Mouse (Mus musculus): ENCODE data around the gene Dnase1l3. TPM values are rescaled to one million over a fixed set of nuclear protein-coding genes. Genes with fewer than 3 reads are reported as not detected.

Gene Dnase1l3
- polyA plus RNA-seq, 1 experiment from 2014 or later = 0.99 TPM

DNA sequence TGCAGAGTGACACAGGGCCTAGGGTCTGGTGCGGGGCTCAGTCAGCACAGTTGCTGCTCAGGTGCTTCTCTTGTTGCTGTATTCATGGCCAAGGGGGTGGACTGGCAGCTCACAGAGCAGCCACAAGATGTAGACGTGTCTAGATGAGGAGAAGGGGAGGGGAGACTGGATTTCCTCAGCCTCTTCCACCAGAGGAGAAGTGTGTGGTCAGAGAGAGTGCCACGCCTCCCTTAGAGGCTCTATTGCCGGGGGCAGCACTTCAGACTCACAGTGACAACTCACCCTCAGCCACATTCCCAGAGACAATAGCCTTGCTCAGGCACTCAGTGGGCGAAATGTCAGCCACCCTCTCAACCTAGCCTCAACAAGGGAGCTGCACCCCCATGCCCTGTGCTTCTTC lies 49.1 kb downstream of the Dnase1l3 start:
- 67% methylated on average over 5 of the region's 5 CpGs for WGBS
- H3K27me3 ChIP-seq (replicated peaks) = no peaks in the 10 kb centered on the region
- no peaks in the 10 kb centered on the region for H3K9me3 ChIP-seq
- H3K4me3 ChIP-seq (replicated peaks) = no peak overlapping the region
- H3K36me3 ChIP-seq = peaks cover 32% of the 10 kb centered on the region
- no peak overlapping the region for H3K27ac ChIP-seq
- no peak overlapping the region for H3K9ac ChIP-seq
- H3K4me2 ChIP-seq = no peak overlapping the region
- no peak for ATAC-seq (ENCODE audit: insufficient read depth, low FRiP score, low read depth)
- peaks cover 11% of the 10 kb centered on the region; the same call in 1 of the 2 replicates for H3K4me1 ChIP-seq

DNA sequence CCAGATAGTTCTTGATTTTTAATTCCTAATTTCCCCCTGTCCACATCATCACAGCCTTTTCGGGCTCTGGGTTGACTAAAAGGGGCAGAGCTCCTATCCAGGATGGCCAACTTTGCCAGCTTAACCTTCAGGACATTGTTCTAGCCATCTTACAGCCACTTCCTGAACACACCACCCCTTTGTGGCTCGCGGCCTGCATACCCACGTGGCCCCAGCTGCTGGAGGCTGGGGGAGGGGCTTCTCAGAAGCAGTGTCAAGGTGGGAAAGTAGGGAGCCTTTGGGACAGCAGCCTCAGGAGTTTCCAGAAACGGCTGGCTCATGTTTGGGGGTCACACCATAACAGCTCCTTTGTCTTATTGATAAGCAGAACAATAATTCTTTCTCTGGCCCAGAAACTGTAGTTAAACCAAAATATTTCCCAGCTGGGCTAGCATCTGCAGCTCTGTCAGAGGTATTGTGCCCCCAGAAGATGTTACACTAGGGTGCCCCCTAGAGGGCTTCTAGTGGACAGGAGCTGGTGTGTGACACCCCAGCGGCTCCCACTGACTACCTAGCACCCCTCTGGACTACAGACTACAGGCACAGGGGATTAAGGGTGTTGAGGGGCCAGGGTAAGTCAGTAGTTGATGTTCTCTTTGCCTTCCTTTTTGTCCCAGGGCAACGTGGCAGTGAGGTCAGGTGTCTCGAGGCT lies 49.9 kb downstream of the Dnase1l3 start:
- no peak overlapping the region for H3K4me3 ChIP-seq (replicated peaks)
- no peak overlapping the region for H3K9ac ChIP-seq
- ATAC-seq (ENCODE audit: insufficient read depth, low FRiP score, low read depth) = no peak
- no peaks in the 10 kb centered on the region for H3K27me3 ChIP-seq (replicated peaks)
- 49% methylated on average over 8 of the region's 8 CpGs for WGBS
- H3K4me1 ChIP-seq = peaks cover 11% of the 10 kb centered on the region; the same call in 1 of the 2 replicates
- H3K9me3 ChIP-seq = no peaks in the 10 kb centered on the region
- H3K36me3 ChIP-seq = peaks cover 34% of the 10 kb centered on the region
- no peak overlapping the region for H3K4me2 ChIP-seq
- H3K27ac ChIP-seq = no peak overlapping the region

DNA sequence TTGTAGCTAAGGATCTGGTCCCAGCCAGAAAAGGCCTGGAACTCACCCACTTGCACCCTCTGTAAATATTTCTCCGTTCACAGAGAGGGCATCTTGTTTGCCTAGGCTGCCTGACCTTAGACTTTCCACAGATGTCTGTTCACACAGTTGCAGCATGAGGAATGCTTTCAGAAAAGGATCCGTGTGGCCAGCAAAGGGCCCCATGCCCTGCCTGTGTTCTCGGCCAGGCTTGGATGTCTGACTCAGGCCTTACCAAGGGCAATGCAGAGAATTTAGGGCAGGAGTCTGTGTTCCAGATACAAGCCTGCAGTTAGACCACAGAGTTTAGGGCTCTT lies 50.6 kb downstream of the Dnase1l3 start:
- Histone ChIP-seq H3K36me3 (peaks cover 30% of the 10 kb centered on the region), H3K27ac (peak overlapping the region; percentile 70; the same call in 1 of the 2 replicates), H3K4me2 (no peak overlapping the region), H3K9ac (no peak overlapping the region), H3K4me3 (replicated peaks) (no peak overlapping the region), H3K9me3 (no peaks in the 10 kb centered on the region), H3K4me1 (peaks cover 11% of the 10 kb centered on the region; the same call in 1 of the 2 replicates), H3K27me3 (replicated peaks) (no peaks in the 10 kb centered on the region)
- WGBS = 61% methylated on average over 3 of the region's 3 CpGs
- peak; percentile 42; the same call in 1 of the 2 replicates for ATAC-seq (ENCODE audit: insufficient read depth, low FRiP score, low read depth)

DNA sequence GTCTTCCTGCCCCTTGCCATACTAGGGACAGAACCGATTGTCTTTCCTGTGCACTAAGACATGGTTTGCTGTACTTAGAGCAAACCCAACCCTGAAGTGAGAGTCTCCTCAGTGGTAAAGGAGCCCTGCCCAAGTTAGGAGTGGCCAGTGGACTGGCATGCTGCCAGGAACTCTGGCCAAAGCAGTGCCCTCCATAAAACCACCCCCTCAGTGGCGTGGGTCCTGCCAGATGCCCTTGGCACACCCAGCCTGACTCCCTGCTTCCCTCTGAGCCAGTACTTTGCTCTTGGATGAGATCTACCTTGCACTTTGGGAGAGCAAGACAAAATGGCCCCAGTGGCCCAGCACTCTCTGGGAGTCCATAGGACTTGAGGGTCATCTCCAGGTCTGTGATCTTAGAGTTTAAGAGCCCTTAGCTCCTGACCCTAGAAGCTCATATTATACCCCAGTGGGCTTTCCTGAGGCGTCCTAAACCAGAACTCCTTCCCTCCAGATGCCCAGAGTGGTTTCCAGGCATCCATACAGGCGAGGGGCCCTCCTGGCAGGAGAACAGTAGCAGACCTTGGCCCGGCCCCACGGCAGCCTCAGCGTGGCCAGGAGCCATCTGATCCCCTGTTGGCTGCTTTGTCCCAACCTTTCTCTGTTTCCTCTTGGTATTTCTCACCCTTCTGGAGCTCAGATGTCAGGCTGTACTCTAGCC lies 51.1 kb downstream of the Dnase1l3 start:
- H3K9ac ChIP-seq = no peak overlapping the region
- H3K4me3 ChIP-seq (replicated peaks) = no peak overlapping the region
- H3K36me3 ChIP-seq = peaks cover 27% of the 10 kb centered on the region
- H3K4me2 ChIP-seq = no peak overlapping the region
- no peaks in the 10 kb centered on the region for H3K9me3 ChIP-seq
- peak overlapping the region; percentile 70 for H3K27ac ChIP-seq
- 67% methylated on average over 7 of the region's 7 CpGs for WGBS
- H3K4me1 ChIP-seq = peaks cover 11% of the 10 kb centered on the region; the same call in 1 of the 2 replicates
- ATAC-seq (ENCODE audit: insufficient read depth, low FRiP score, low read depth) = no peak
- H3K27me3 ChIP-seq (replicated peaks) = no peaks in the 10 kb centered on the region

DNA sequence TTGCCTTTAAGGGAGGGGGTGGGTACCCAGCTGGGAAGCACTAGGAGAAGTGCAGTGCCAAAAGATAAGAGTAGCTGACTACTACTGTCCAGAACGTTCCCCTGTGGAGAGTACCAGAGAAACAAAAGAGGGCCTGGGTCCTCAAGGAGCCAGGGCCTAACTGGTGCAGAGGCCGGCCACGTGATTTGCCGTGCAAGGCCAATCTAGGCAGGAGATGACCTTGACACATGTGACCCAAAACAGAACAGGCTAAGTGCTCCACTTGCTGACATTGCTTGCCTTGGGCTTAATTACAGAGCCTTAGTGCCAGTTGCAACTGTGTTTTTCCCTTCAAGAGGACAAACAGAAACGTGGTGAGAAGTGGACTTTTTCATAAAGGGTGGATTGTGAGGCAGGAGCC lies 53.0 kb downstream of the Dnase1l3 start:
- Histone ChIP-seq H3K4me2 (no peak overlapping the region), H3K27ac (no peak overlapping the region), H3K4me3 (replicated peaks) (no peak overlapping the region), H3K4me1 (peaks cover 11% of the 10 kb centered on the region; the same call in 1 of the 2 replicates), H3K9ac (no peak overlapping the region), H3K36me3 (peaks cover 27% of the 10 kb centered on the region; the same call in 1 of the 2 replicates), H3K9me3 (no peaks in the 10 kb centered on the region), H3K27me3 (replicated peaks) (no peaks in the 10 kb centered on the region)
- 74% methylated on average over 5 of the region's 5 CpGs for WGBS
- ATAC-seq (ENCODE audit: insufficient read depth, low FRiP score, low read depth) = no peak

DNA sequence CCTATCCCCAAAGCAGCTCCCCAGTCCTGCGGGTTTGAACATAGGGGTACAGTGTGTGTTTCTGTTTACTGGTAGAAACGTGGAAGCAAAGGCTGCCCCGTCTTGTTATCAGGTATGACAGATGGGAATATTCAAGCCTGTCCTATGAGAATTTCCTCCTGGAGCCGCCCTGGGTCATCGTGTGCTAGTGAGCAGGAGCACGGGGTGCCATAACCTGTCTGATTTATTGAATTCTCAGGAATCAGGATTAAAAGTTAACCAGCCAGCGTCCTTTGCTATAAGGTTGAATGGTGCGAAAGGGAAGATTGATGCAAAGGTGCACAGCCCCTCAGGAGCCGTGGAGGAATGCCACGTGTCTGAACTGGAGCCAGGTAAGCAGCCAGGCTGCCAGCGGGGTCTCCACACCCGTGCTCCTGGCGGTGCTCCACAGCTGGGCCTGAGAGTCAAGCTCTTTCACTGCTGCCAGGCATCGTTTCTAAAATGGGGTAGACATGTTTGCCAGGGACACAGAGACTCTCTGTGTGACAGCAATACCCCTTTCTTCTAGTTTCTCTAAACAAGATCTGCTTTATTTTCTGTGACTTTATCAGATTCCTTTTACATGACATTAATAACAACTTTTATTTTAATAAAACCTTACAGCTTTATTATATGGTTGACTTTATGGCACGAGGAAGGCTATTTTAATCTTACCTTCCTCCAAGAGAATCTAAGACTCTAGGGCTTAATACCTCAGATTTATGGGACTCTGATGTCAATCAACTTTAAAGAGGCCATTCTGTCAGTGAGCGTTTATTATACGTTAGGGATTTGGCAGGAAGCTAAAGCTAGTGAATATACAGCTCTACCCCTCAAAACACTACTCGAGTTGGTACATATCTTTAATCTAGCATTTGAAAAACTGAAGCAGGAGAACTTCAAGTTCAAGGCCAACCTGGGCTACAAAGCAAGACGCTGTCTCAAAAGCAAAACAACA lies 55.3 kb downstream of the Dnase1l3 start:
- Histone ChIP-seq H3K27ac (0 out of 2 replicates have a peak overlapping the region, but pooled peaks have one; percentile 7), H3K4me3 (replicated peaks) (no peak overlapping the region), H3K4me2 (no peak overlapping the region), H3K9me3 (no peaks in the 10 kb centered on the region), H3K36me3 (peaks cover 22% of the 10 kb centered on the region), H3K27me3 (replicated peaks) (no peaks in the 10 kb centered on the region), H3K9ac (no peak overlapping the region), H3K4me1 (peaks cover 7% of the 10 kb centered on the region; the same call in 1 of the 2 replicates)
- 69% methylated on average over 19 of the region's 19 CpGs for WGBS
- ATAC-seq (ENCODE audit: insufficient read depth, low FRiP score, low read depth) = no peak

DNA sequence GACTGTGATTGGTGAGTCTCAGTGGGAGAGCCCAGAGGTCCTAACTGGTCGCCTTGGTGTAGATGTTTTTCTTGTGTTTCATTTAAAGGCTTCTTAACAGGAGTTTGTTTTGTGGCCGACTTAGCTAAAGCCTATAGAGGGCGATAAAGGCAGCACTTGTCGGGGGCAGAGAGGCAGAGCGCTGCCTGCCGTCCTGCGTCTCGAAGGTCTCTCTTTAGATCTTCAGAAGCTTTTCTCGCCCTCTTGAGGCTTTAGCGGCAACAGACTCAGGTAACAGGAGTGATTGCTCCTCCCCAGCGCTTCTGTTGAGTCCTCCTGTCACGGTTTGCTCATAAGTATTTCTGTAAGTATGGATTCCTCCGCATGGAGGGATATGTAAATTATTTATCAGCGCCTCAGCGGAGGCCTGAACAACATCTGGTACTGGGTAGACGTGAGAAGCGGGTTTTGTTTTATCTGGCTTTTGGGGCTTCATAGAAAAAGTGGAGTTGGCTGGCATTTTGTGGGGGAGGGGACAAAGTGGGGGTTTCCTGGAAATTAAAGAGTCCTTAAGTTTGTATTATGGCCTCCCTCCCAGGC lies 57.2 kb downstream of the Dnase1l3 start:
- ATAC-seq (ENCODE audit: insufficient read depth, low FRiP score, low read depth) = peak; percentile 20; the same call in 1 of the 2 replicates
- 30% methylated on average over 17 of the region's 17 CpGs for WGBS
- Histone ChIP-seq H3K4me3 (replicated peaks) (no peak overlapping the region), H3K9me3 (no peaks in the 10 kb centered on the region), H3K9ac (no peak overlapping the region), H3K4me2 (no peak overlapping the region), H3K27me3 (replicated peaks) (no peaks in the 10 kb centered on the region), H3K4me1 (no peaks in the 10 kb centered on the region), H3K27ac (no peak overlapping the region), H3K36me3 (peaks cover 29% of the 10 kb centered on the region)

DNA sequence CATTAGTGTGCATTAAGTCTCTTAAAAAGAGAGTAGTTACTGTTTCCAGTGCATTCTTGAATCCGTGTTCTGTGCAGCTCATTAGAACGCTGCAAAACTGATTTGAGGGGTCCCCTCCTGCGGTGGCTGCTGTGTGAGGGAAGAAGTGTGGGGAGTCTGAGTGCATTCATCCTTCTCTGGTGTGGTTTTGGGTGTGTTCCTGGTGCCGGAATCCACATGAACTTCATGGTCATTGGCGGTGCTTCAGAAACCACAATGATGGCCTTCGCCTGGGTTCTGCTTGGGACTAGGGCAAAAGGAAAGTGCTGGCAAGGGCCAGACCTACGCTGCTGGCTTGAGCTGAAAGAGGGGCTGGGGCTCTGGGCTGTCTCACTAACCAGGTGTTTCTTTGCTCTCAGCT lies 60.2 kb downstream of the Dnase1l3 start:
- WGBS = 82% methylated on average over 7 of the region's 7 CpGs
- Histone ChIP-seq H3K9me3 (no peaks in the 10 kb centered on the region), H3K9ac (no peak overlapping the region), H3K27me3 (replicated peaks) (no peaks in the 10 kb centered on the region), H3K4me3 (replicated peaks) (no peak overlapping the region), H3K4me1 (no peaks in the 10 kb centered on the region), H3K4me2 (no peak overlapping the region), H3K27ac (no peak overlapping the region), H3K36me3 (peaks cover 38% of the 10 kb centered on the region)
- no peak for ATAC-seq (ENCODE audit: insufficient read depth, low FRiP score, low read depth)

DNA sequence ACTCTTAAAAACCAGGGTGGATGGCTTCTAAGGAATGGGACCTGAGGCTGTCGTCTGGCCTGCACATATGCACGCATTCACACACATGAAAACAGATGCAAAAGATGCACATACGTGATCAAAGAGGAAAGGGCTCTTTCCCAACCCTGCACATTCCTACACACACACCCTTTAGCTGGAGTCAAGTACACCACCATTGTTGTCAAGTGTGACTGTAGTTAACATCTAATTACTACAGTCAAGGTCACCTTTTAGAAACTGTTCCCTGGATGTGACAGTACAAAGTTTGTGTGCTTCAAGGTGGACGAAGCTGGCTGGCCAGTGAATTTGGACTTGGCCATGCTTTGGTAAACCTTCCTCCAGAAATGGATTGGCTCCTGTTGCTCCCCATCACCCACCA lies 62.2 kb downstream of the Dnase1l3 start:
- Histone ChIP-seq H3K4me2 (no peak overlapping the region), H3K4me1 (no peaks in the 10 kb centered on the region), H3K4me3 (replicated peaks) (no peak overlapping the region), H3K36me3 (peaks cover 48% of the 10 kb centered on the region), H3K9me3 (no peaks in the 10 kb centered on the region), H3K27me3 (replicated peaks) (no peaks in the 10 kb centered on the region), H3K27ac (no peak overlapping the region), H3K9ac (no peak overlapping the region)
- WGBS = 95% methylated on average over 4 of the region's 4 CpGs
- no peak for ATAC-seq (ENCODE audit: insufficient read depth, low FRiP score, low read depth)

DNA sequence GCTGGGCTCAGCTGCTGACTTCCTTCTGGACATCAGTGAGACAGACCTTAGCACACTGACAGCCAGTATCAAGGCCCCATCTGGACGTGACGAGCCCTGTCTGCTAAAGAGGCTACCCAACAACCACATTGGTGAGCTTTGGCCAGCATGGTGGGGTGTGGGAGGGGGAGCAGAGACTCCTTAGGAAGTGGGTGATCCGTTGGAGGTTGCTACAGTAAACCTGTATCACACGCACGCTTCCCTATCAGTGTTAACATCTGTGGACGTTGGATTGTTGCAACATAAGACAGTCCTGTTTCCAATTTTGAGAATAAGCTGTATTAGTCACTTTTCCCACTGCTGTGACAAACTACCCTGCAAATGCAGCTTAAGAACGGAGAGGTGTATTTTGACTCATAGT lies 65.3 kb downstream of the Dnase1l3 start:
- Histone ChIP-seq H3K4me2 (no peak overlapping the region), H3K4me3 (replicated peaks) (no peak overlapping the region), H3K4me1 (no peaks in the 10 kb centered on the region), H3K27ac (no peak overlapping the region), H3K9ac (no peak overlapping the region), H3K36me3 (peaks cover 52% of the 10 kb centered on the region), H3K9me3 (no peaks in the 10 kb centered on the region), H3K27me3 (replicated peaks) (no peaks in the 10 kb centered on the region)
- 79% methylated on average over 7 of the region's 7 CpGs for WGBS
- ATAC-seq (ENCODE audit: insufficient read depth, low FRiP score, low read depth) = no peak

DNA sequence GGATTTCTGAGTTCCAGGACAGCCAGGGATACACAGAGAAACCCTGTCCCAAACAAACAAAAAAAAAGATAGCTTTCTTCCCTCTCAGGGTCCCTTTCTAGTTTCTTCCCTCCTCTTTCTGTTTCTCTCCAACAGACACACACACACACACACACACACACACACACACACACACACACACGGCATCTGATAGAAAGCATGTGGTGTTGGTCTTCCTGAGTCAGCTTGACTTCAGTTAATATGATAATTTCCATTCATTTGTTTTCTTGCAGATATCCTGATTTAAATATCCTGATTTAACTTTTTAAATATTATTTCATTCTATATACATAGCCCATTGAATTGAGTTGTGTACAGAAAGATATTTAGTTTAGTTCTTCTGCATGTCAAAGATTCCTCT lies 66.0 kb downstream of the Dnase1l3 start:
- Histone ChIP-seq H3K9ac (no peak overlapping the region), H3K9me3 (no peaks in the 10 kb centered on the region), H3K27me3 (replicated peaks) (no peaks in the 10 kb centered on the region), H3K4me2 (no peak overlapping the region), H3K4me1 (no peaks in the 10 kb centered on the region), H3K36me3 (peaks cover 58% of the 10 kb centered on the region), H3K4me3 (replicated peaks) (no peak overlapping the region), H3K27ac (no peak overlapping the region)
- WGBS = 71% methylated on average over 1 of the region's 1 CpGs
- ATAC-seq (ENCODE audit: insufficient read depth, low FRiP score, low read depth) = no peak

Measured in stomach, embryonic 15.5 days (tissue).